Mouse (Mus musculus) neural tube, embryonic 11.5 days (tissue): ENCODE data around the gene Prkca. TPM values are rescaled to one million over a fixed set of nuclear protein-coding genes. Genes with fewer than 3 reads are reported as not detected.

Source experiments
- microRNA-seq: library from miRNA; unstranded; fragments of <30 nt; microRNA quantifications from one replicate; pipeline ENCODE4, GENCODE M21; 2016
- polyA plus RNA-seq: library from polyadenylated mRNA; unstranded; fragments of >200 nt; fragmentation: Nextera tagmentation; extraction: Ambion mirVana; gene quantifications from 2 replicates; pipeline ENCODE4 v1.2.1, GENCODE M21; 2014

Gene Prkca
- polyA plus RNA-seq, 1 experiment from 2014 or later = 7.7 TPM

Small RNAs within 50 kb of the gene (microRNA-seq; reads per million reads assigned to microRNA genes)
- not detected for gene Mir7223

Other genes with a start within 250 kb of the Prkca start
- gene Apoh, start 574 bp downstream of the Prkca start, polyA plus RNA-seq = not detected in 2 replicates
- 9.0 and 10.0 TPM in 2 replicates for gene Cep112, start 81.3 kb upstream of the Prkca start, polyA plus RNA-seq